Mouse (Mus musculus) intestine, postnatal 0 days (tissue): Measurements from ENCODE around the gene Nt5c3. TPM values are rescaled to one million over a fixed set of nuclear protein-coding genes. Genes with fewer than 3 reads are reported as not detected.

Source experiments
- ATAC-seq: fragments of 200-750 bp; cut with Nextera tagmentation; 2 replicates; pipeline ENCODE4 v1.8.0; 2017; ENCODE audit warnings: mild to moderate bottlenecking, moderate TSS enrichment, moderate library complexity
- H3K27ac ChIP-seq: fragments of 300-500 bp; sonication (generic); 2 replicates; pipeline ENCODE4 v1.5.1; 2014; ENCODE audit warnings: mild to moderate bottlenecking, low read depth, low read length, moderate library complexity
- H3K27me3 ChIP-seq: fragments of 300-500 bp; sonication (generic); replicated peaks from 2 replicates; pipeline ENCODE4 v1.6.1; 2014; ENCODE audit warnings: low read length, mixed read lengths; ENCODE audit not compliant: control insufficient read depth, insufficient read depth
- H3K36me3 ChIP-seq: fragments of 300-500 bp; sonication (generic); 2 replicates; pipeline ENCODE4 v1.6.1; 2014; ENCODE audit warnings: mild to moderate bottlenecking, moderate library complexity; ENCODE audit not compliant: control insufficient read depth, insufficient read depth
- H3K4me1 ChIP-seq: fragments of 300-500 bp; sonication (generic); replicated peaks from 2 replicates; pipeline ENCODE4 v1.6.1; 2014; ENCODE audit warnings: antibody characterized with exemption, low read length, mixed read lengths; ENCODE audit not compliant: control insufficient read depth, insufficient read depth
- H3K4me2 ChIP-seq: fragments of 300-500 bp; sonication (generic); replicated peaks from 2 replicates; pipeline ENCODE4 v1.6.1; 2014; ENCODE audit warnings: low read depth, mild to moderate bottlenecking, moderate library complexity
- H3K4me3 ChIP-seq: fragments of 300-500 bp; sonication (generic); 2 replicates; pipeline ENCODE4 v1.5.1; 2014; ENCODE audit warnings: low read depth, low read length
- H3K9ac ChIP-seq: fragments of 300-500 bp; sonication (generic); 2 replicates; pipeline ENCODE4 v1.6.1; 2014; ENCODE audit warnings: mild to moderate bottlenecking, low read depth, low read length
- H3K9me3 ChIP-seq: fragments of 300-500 bp; sonication (generic); 2 replicates; pipeline ENCODE4 v1.6.1; 2016; ENCODE audit warnings: mixed run types; ENCODE audit not compliant: control insufficient read depth
- CTCF ChIP-seq: sonication (generic); IDR thresholded peaks from 2 replicates; pipeline ENCODE4 v1.5.1; 2016; ENCODE audit warnings: low read depth, mild to moderate bottlenecking, control low read depth, antibody characterized with exemption, moderate library complexity
- WGBS: fragments of 180-500 bp; shearing (Covaris S2); extraction: QIAGEN DNeasy Blood & Tissue Kit; methylation state at CpG from one replicate; pipeline ENCODE4 v1.1.7; 2014; 5-methylcytosine and 5-hydroxymethylcytosine counted together
- polyA plus RNA-seq: library from polyadenylated mRNA; unstranded; fragments of >200 nt; fragmentation: Nextera tagmentation; extraction: Ambion mirVana; gene quantifications from 2 replicates; pipeline ENCODE4 v1.2.1, GENCODE M21; 2015

Gene Nt5c3
- polyA plus RNA-seq: 43.6 and 44.7 TPM in 2 replicates

GRCm38 (mm10) chr6:56923726-56924707, at the start of gene Nt5c3, which contains the start of gene Vmn1r4:
Gene Nt5c3 (minus strand): TSS chr6:56923932.
Gene Vmn1r4 (plus strand): TSS chr6:56924015.
- no peak for TF ChIP-seq CTCF
- Histone ChIP-seq H3K4me3 (peak within 1 kb of the TSS; percentile 58), H3K4me2 (peak within 1 kb of the TSS; percentile 68), H3K27ac (peak within 1 kb of the TSS; percentile 70), H3K27me3 (no peaks in the 10 kb centered on the region), H3K4me1 (peaks cover 1% of the 10 kb centered on the region; the same call in 1 of the 2 replicates), H3K36me3 (no peaks in the 10 kb centered on the region), H3K9me3 (no peaks in the 10 kb centered on the region), H3K9ac (peak within 1 kb of the TSS; percentile 49)
- peak; percentile 98 for ATAC-seq
- 2% methylated on average over 64 of the region's 64 CpGs for WGBS

GRCm38 (mm10) chr6:56969973-56970372, 46.2 kb upstream of the Nt5c3 start, which contains the start of gene Vmn1r5:
Gene Vmn1r5 (plus strand): TSS chr6:56970273.
- ATAC-seq: no peak
- H3K4me1 ChIP-seq: no peaks in the 10 kb centered on the region
- H3K9me3 ChIP-seq: no peaks in the 10 kb centered on the region
- H3K36me3 ChIP-seq: no peaks in the 10 kb centered on the region
- no peak for TF ChIP-seq CTCF
- H3K4me3 ChIP-seq: no peak within 1 kb of the TSS
- no peak within 1 kb of the TSS for H3K27ac ChIP-seq
- H3K27me3 ChIP-seq: no peaks in the 10 kb centered on the region
- H3K4me2 ChIP-seq: no peak within 1 kb of the TSS
- H3K9ac ChIP-seq: no peak within 1 kb of the TSS

GRCm38 (mm10) chr6:56956436-56956835, 32.7 kb upstream of the Nt5c3 start:
- H3K27me3 ChIP-seq: no peaks in the 10 kb centered on the region
- no peak for TF ChIP-seq CTCF
- 66% methylated on average over 5 of the region's 5 CpGs for WGBS
- H3K4me3 ChIP-seq: no peak overlapping the region
- H3K4me1 ChIP-seq: no peaks in the 10 kb centered on the region
- H3K9ac ChIP-seq: no peak overlapping the region
- H3K27ac ChIP-seq: no peak overlapping the region
- H3K4me2 ChIP-seq: no peak overlapping the region
- H3K9me3 ChIP-seq: no peaks in the 10 kb centered on the region
- H3K36me3 ChIP-seq: no peaks in the 10 kb centered on the region
- no peak for ATAC-seq

GRCm38 (mm10) chr6:56934366-56934765, 10.6 kb upstream of the Nt5c3 start:
- Histone ChIP-seq H3K9ac (no peak overlapping the region), H3K27ac (no peak overlapping the region), H3K27me3 (no peaks in the 10 kb centered on the region), H3K4me1 (no peaks in the 10 kb centered on the region), H3K9me3 (no peaks in the 10 kb centered on the region), H3K4me2 (no peak overlapping the region), H3K36me3 (no peaks in the 10 kb centered on the region), H3K4me3 (no peak overlapping the region)
- WGBS: 81% methylated on average over 4 of the region's 4 CpGs
- no peak for TF ChIP-seq CTCF
- ATAC-seq: no peak

- no peak for TF ChIP-seq CTCF
- 63% methylated on average over 2 of the region's 2 CpGs for WGBS
- Histone ChIP-seq H3K9ac (no peak overlapping the region), H3K4me3 (no peak overlapping the region), H3K27ac (no peak overlapping the region), H3K9me3 (no peaks in the 10 kb centered on the region), H3K36me3 (no peaks in the 10 kb centered on the region), H3K4me2 (no peak overlapping the region), H3K27me3 (no peaks in the 10 kb centered on the region), H3K4me1 (no peaks in the 10 kb centered on the region)
- ATAC-seq: no peak
Observed at GRCm38 (mm10) chr6:56932464-56932863, 8.7 kb upstream of the Nt5c3 start.

GRCm38 (mm10) chr6:56931648-56932415, 8.1 kb upstream of the Nt5c3 start:
- Histone ChIP-seq H3K9ac (no peak overlapping the region), H3K36me3 (no peaks in the 10 kb centered on the region), H3K4me1 (no peaks in the 10 kb centered on the region), H3K4me2 (no peak overlapping the region), H3K27ac (no peak overlapping the region), H3K9me3 (no peaks in the 10 kb centered on the region), H3K27me3 (no peaks in the 10 kb centered on the region), H3K4me3 (no peak overlapping the region)
- 70% methylated on average over 4 of the region's 4 CpGs for WGBS
- TF ChIP-seq CTCF: no peak
- no peak for ATAC-seq
